20 mouse cellular contexts compared by ENCODE assay signal in genomic region chr5:69088912-69089311, GRCm38 (mm10).
DNase-seq lines count a peak whose midpoint lies in the region; ATAC-seq and TF ChIP-seq lines count a peak whose summit lies in the region.
"Had no signal": no experiment of that assay in that cellular context is flagged by ENCODE, and none has a peak within 500 bp of the region (broad histone marks: within the 10 kb centered on the region; RNA-seq: fewer than 3 reads in every experiment).

No protein-coding gene starts in this region.

- ATAC-seq in forebrain, embryonic 13.5 days: peak; percentile 69
- ATAC-seq in forebrain, embryonic 16.5 days: no peak
- peak; percentile 39; the same call in 1 of the 2 replicates for ATAC-seq in midbrain, embryonic 16.5 days
- no peak for ATAC-seq in midbrain, postnatal 0 days (ENCODE audit: low FRiP score)
- ATAC-seq in hindbrain, embryonic 13.5 days (ENCODE audit: low FRiP score): no peak
- ATAC-seq: intestine, embryonic 15.5 days had no signal

- H3K4me2 ChIP-seq in forebrain, embryonic 13.5 days: no peak overlapping the region
- H3K4me2 ChIP-seq in forebrain, embryonic 16.5 days (ENCODE audit: low read length): no peak overlapping the region
- H3K4me2 ChIP-seq in midbrain, embryonic 16.5 days (ENCODE audit: low read length): no peak overlapping the region
- H3K4me2 ChIP-seq in midbrain, postnatal 0 days (ENCODE audit: low read depth, low read length, poor library complexity, severe bottlenecking): no peak overlapping the region
- no peak overlapping the region for H3K4me2 ChIP-seq in hindbrain, embryonic 13.5 days
- H3K4me2 ChIP-seq: embryonic facial prominence, embryonic 12.5 days; heart, embryonic 11.5 days; heart, embryonic 15.5 days; hindbrain, embryonic 14.5 days; intestine, embryonic 15.5 days had no signal

- TF ChIP-seq CTCF in midbrain, postnatal 0 days (IDR thresholded peaks at IDR 0.05): no peak

- H3K9ac ChIP-seq in forebrain, embryonic 13.5 days: no peak overlapping the region
- H3K9ac ChIP-seq in forebrain, embryonic 16.5 days (replicated peaks; ENCODE audit: low read depth, low read length): no peak overlapping the region
- H3K9ac ChIP-seq in midbrain, embryonic 16.5 days (ENCODE audit: low read depth, low read length): no peak overlapping the region
- no peak overlapping the region for H3K9ac ChIP-seq in midbrain, postnatal 0 days (replicated peaks; ENCODE audit: low read length, poor library complexity, severe bottlenecking)
- no peak overlapping the region for H3K9ac ChIP-seq in hindbrain, embryonic 13.5 days
- H3K9ac ChIP-seq: embryonic facial prominence, embryonic 12.5 days; heart, embryonic 15.5 days; hindbrain, embryonic 14.5 days; intestine, embryonic 15.5 days had no signal

- no peak overlapping the region for H3K27ac ChIP-seq in forebrain, embryonic 13.5 days
- no peak overlapping the region for H3K27ac ChIP-seq in forebrain, embryonic 16.5 days (ENCODE audit: low read length)
- no peak overlapping the region for H3K27ac ChIP-seq in midbrain, embryonic 16.5 days (ENCODE audit: low read length)
- H3K27ac ChIP-seq in midbrain, postnatal 0 days (ENCODE audit: low read depth, low read length): no peak overlapping the region
- no peak overlapping the region for H3K27ac ChIP-seq in hindbrain, embryonic 13.5 days
- H3K27ac ChIP-seq: embryonic facial prominence, embryonic 12.5 days; heart, adult 2 months; heart, embryonic 15.5 days; hindbrain, embryonic 14.5 days; intestine, embryonic 15.5 days had no signal

- no peak for DNase-seq in midbrain, postnatal 0 days (ENCODE audit: low spot score)
- DNase-seq in retina, embryonic 14.5 days (ENCODE audit: low spot score): peak; percentile 2
- no peak for DNase-seq in cerebellum, adult 18-20 months
- DNase-seq: adrenal gland, adult 8-10 months; adrenal gland, postnatal 36 days; cerebellum, adult 11-12 months; cerebellum, adult 9-11 months; gastrocnemius, postnatal 14 days; heart, adult 2 months; heart, postnatal 14 days; kidney, adult 18-20 months had no signal

- 0 out of 2 replicates have a peak, but pooled peaks cover 4% of the 10 kb centered on the region for H3K27me3 ChIP-seq in forebrain, embryonic 13.5 days
- H3K27me3 ChIP-seq in forebrain, embryonic 16.5 days (replicated peaks; ENCODE audit: control insufficient read depth, insufficient read depth, low read length): no peaks in the 10 kb centered on the region
- no peaks in the 10 kb centered on the region for H3K27me3 ChIP-seq in midbrain, embryonic 16.5 days (ENCODE audit: control insufficient read depth, insufficient read depth, low read depth, low read length)
- H3K27me3 ChIP-seq in midbrain, postnatal 0 days (ENCODE audit: insufficient read depth, low read length): no peaks in the 10 kb centered on the region
- no peaks in the 10 kb centered on the region for H3K27me3 ChIP-seq in hindbrain, embryonic 13.5 days
- H3K27me3 ChIP-seq: embryonic facial prominence, embryonic 12.5 days; heart, embryonic 15.5 days; intestine, embryonic 15.5 days had no signal

- H3K4me3 ChIP-seq in forebrain, embryonic 13.5 days: no peak overlapping the region
- H3K4me3 ChIP-seq in forebrain, embryonic 16.5 days (replicated peaks; ENCODE audit: low read length): no peak overlapping the region
- no peak overlapping the region for H3K4me3 ChIP-seq in midbrain, embryonic 16.5 days (ENCODE audit: low read depth, low read length)
- H3K4me3 ChIP-seq in midbrain, postnatal 0 days (ENCODE audit: low read depth, low read length): no peak overlapping the region
- H3K4me3 ChIP-seq in hindbrain, embryonic 13.5 days: no peak overlapping the region
- H3K4me3 ChIP-seq: embryonic facial prominence, embryonic 12.5 days; heart, adult 2 months; heart, embryonic 15.5 days; intestine, embryonic 15.5 days had no signal

- no peaks in the 10 kb centered on the region for H3K36me3 ChIP-seq in forebrain, embryonic 13.5 days (ENCODE audit: poor library complexity, severe bottlenecking)
- no peaks in the 10 kb centered on the region for H3K36me3 ChIP-seq in forebrain, embryonic 16.5 days (ENCODE audit: control insufficient read depth, insufficient read depth)
- H3K36me3 ChIP-seq in midbrain, embryonic 16.5 days (ENCODE audit: control insufficient read depth, insufficient read depth, low read length): no peaks in the 10 kb centered on the region
- H3K36me3 ChIP-seq in midbrain, postnatal 0 days (ENCODE audit: insufficient read depth, low read length): no peaks in the 10 kb centered on the region
- H3K36me3 ChIP-seq in hindbrain, embryonic 13.5 days: no peaks in the 10 kb centered on the region
- H3K36me3 ChIP-seq: embryonic facial prominence, embryonic 12.5 days; heart, embryonic 15.5 days; intestine, embryonic 15.5 days had no signal

- 0 out of 2 replicates have a peak, but pooled peaks cover 6% of the 10 kb centered on the region for H3K4me1 ChIP-seq in forebrain, embryonic 13.5 days
- H3K4me1 ChIP-seq in forebrain, embryonic 16.5 days (replicated peaks; ENCODE audit: control insufficient read depth, insufficient read depth, low read length): no peaks in the 10 kb centered on the region
- no peaks in the 10 kb centered on the region for H3K4me1 ChIP-seq in midbrain, embryonic 16.5 days (ENCODE audit: control insufficient read depth, insufficient read depth, low read length)
- H3K4me1 ChIP-seq in midbrain, postnatal 0 days (ENCODE audit: insufficient read depth, low read length): no peaks in the 10 kb centered on the region
- H3K4me1 ChIP-seq in hindbrain, embryonic 13.5 days (replicated peaks): no peaks in the 10 kb centered on the region
- H3K4me1 ChIP-seq: embryonic facial prominence, embryonic 12.5 days; heart, embryonic 15.5 days; intestine, embryonic 15.5 days had no signal

- no peaks in the 10 kb centered on the region for H3K9me3 ChIP-seq in forebrain, embryonic 13.5 days (replicated peaks)
- no peaks in the 10 kb centered on the region for H3K9me3 ChIP-seq in forebrain, embryonic 16.5 days (ENCODE audit: control insufficient read depth, low read length)
- H3K9me3 ChIP-seq in midbrain, embryonic 16.5 days (replicated peaks; ENCODE audit: control insufficient read depth, low read length, poor library complexity, severe bottlenecking): no peaks in the 10 kb centered on the region
- H3K9me3 ChIP-seq in midbrain, postnatal 0 days (ENCODE audit: low read length): no peaks in the 10 kb centered on the region
- no peaks in the 10 kb centered on the region for H3K9me3 ChIP-seq in hindbrain, embryonic 13.5 days
- H3K9me3 ChIP-seq: embryonic facial prominence, embryonic 12.5 days; heart, embryonic 15.5 days; intestine, embryonic 15.5 days had no signal

Comparison
In these comparisons a context has a peak if more than half of its experiments do, and no peak if none do; other contexts are left out.
1. ATAC-seq: peak in forebrain, embryonic 13.5 days (single experiment) and midbrain, embryonic 16.5 days (single experiment); none in forebrain, embryonic 16.5 days (single experiment), midbrain, postnatal 0 days (single experiment) and hindbrain, embryonic 13.5 days (single experiment).